Mouse (Mus musculus): ENCODE results near the gene Olfr1219.

GRCm38 (mm10) chr2:89081487-89081886, 1.8 kb downstream of the Olfr1219 start:
- TF ChIP-seq POU5F1 (IDR thresholded peaks at IDR 0.05; ENCODE audit: borderline replicate concordance, low read length) (no peak), NANOG (IDR thresholded peaks at IDR 0.05; ENCODE audit: borderline replicate concordance, low read length) (no peak)

All from E14TG2a.4 (cell line).